ENCODE assay signal across 8 mouse cellular contexts in the genomic region with DNA sequence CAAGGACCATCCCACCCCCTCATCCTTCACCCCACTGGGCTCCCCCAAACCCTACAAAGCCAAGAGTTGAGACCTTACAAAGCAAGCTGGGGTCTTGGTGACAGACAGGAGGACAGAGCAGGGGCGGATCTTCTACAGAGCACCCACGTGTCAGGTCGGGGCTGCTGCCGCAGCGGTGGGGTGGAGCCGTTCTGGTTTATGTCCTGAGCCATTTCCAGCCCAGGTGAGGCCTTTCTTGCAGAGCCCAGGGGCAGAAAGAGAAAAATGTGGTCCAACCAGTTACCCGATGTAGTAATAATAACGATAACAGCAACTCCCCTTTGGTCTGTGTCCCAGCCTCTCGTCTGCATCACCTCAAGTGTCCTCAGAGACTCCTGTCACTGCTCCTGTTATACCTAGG.
DNase-seq lines count a peak whose midpoint lies in the region; ATAC-seq lines count a peak whose summit lies in the region.

No protein-coding gene starts in this region.

- H3K9me3 ChIP-seq in embryonic facial prominence, embryonic 15.5 days (replicated peaks) = no peaks in the 10 kb centered on the region

- peak overlapping the region; percentile 15 for H3K4me3 ChIP-seq in embryonic facial prominence, embryonic 15.5 days (replicated peaks)

- 21% methylated on average over 9 of the region's 9 CpGs for WGBS in embryonic facial prominence, embryonic 15.5 days

- H3K4me1 ChIP-seq in embryonic facial prominence, embryonic 15.5 days = peaks cover 15% of the 10 kb centered on the region; the same call in 1 of the 2 replicates

- H3K27me3 ChIP-seq in embryonic facial prominence, embryonic 15.5 days = peaks cover 16% of the 10 kb centered on the region

- H3K27ac ChIP-seq in embryonic facial prominence, embryonic 15.5 days (replicated peaks) = 0 out of 2 replicates have a peak overlapping the region, but pooled peaks have one; percentile 4

- H3K4me2 ChIP-seq in embryonic facial prominence, embryonic 15.5 days (replicated peaks) = peak overlapping the region; percentile 46

- no peaks in the 10 kb centered on the region for H3K36me3 ChIP-seq in embryonic facial prominence, embryonic 15.5 days

- peak; percentile 52; the same call in 1 of the 2 replicates for ATAC-seq in frontal cortex, adult (ENCODE audit: low TSS enrichment)
- peak; percentile 53; the same call in 1 of the 2 replicates for ATAC-seq in embryonic facial prominence, embryonic 15.5 days (ENCODE audit: insufficient number of reproducible peaks, low FRiP score, low TSS enrichment, low read depth)

- DNase-seq in frontal cortex, postnatal 14 days (ENCODE audit: low spot score in 2 of 2) = no peak
- peak; percentile 41 for DNase-seq in kidney, adult 9 months
- DNase-seq in lung, postnatal 36 days = peak; percentile 49
- DNase-seq in adrenal gland, postnatal 25 days = no peak
- DNase-seq in Muller cell, postnatal 12 days (ENCODE audit: inconsistent ontology term) = no peak
- DNase-seq in right cerebral cortex, postnatal 14 days = no peak

- H3K9ac ChIP-seq in embryonic facial prominence, embryonic 15.5 days = no peak overlapping the region

Comparison
In these comparisons a context has a peak if more than half of its experiments do, and no peak if none do; other contexts are left out.
1. DNase-seq: peak in kidney, adult 9 months (single experiment) and lung, postnatal 36 days (single experiment); none in frontal cortex, postnatal 14 days (0 of 2), adrenal gland, postnatal 25 days (single experiment), Muller cell, postnatal 12 days (single experiment) and right cerebral cortex, postnatal 14 days (single experiment).